Mouse (Mus musculus) brain, embryonic 14.5 days (tissue): ENCODE measurements around the gene Zdhhc22.

Experiments
- CTCF ChIP-seq: fragments of 200-500 bp; IDR thresholded peaks from 2 replicates; pipeline ENCODE4 v1.5.1; 2012; ENCODE audit warnings: inconsistent platforms, mild to moderate bottlenecking, moderate library complexity, borderline replicate concordance; ENCODE audit not compliant: insufficient read depth, insufficient read length; ENCODE audit errors: extremely low read depth
- POLR2A ChIP-seq: fragments of 200-500 bp; IDR thresholded peaks from 2 replicates; pipeline ENCODE4 v1.6.1; 2012; ENCODE audit warnings: mild to moderate bottlenecking, inconsistent platforms, borderline replicate concordance; ENCODE audit not compliant: poor library complexity, insufficient read depth, insufficient read length, severe bottlenecking; ENCODE audit errors: extremely low read depth

GRCm38 (mm10) chr12:86946862-86947574, 43.2 kb downstream of the Zdhhc22 start, which contains the start of gene Cipc:
- TF ChIP-seq CTCF (no peak), POLR2A (peak; percentile 34; the same call in 1 of the 2 replicates)
